Mouse (Mus musculus) cortical plate, adult 2 months (tissue): ENCODE measurements around the gene Trpv2.

Experiments
- CTCF ChIP-seq: fragments of 200-500 bp; IDR thresholded peaks from 2 replicates; pipeline ENCODE4 v1.5.1; 2011; ENCODE audit warnings: mild to moderate bottlenecking, control low read depth, low read length; ENCODE audit not compliant: insufficient read depth; ENCODE audit errors: extremely low read depth
- POLR2A ChIP-seq: fragments of 200-500 bp; IDR thresholded peaks from 2 replicates; pipeline ENCODE4 v1.6.1; 2011; ENCODE audit warnings: mild to moderate bottlenecking, low read length, control low read depth; ENCODE audit not compliant: insufficient read depth; ENCODE audit errors: extremely low read depth

- TF ChIP-seq CTCF (no peak), POLR2A (no peak)
Observed at GRCm38 (mm10) chr11:62646958-62647515, 72.8 kb downstream of the Trpv2 start.
